Mouse (Mus musculus) cerebellum, postnatal 10 days (tissue): ENCODE data around the gene Fam117a.
"Not testable (repeated sequence)": the region's sequence is repeated elsewhere in the genome, so short reads cannot be mapped to it uniquely, and the experiment has no call there.

Experiments used
- DNase-seq, 2 experiments: peaks; one replicate each; pipeline ENCODE4 v3.0.0; 2021; ENCODE audit warnings: mixed read lengths in 2 of 2

Fam117a gene

GRCm38 (mm10) chr11:95396548-95396947 lies 59.7 kb downstream of the Fam117a start:
- DNase-seq: peak; percentile 81 to 83

DNA sequence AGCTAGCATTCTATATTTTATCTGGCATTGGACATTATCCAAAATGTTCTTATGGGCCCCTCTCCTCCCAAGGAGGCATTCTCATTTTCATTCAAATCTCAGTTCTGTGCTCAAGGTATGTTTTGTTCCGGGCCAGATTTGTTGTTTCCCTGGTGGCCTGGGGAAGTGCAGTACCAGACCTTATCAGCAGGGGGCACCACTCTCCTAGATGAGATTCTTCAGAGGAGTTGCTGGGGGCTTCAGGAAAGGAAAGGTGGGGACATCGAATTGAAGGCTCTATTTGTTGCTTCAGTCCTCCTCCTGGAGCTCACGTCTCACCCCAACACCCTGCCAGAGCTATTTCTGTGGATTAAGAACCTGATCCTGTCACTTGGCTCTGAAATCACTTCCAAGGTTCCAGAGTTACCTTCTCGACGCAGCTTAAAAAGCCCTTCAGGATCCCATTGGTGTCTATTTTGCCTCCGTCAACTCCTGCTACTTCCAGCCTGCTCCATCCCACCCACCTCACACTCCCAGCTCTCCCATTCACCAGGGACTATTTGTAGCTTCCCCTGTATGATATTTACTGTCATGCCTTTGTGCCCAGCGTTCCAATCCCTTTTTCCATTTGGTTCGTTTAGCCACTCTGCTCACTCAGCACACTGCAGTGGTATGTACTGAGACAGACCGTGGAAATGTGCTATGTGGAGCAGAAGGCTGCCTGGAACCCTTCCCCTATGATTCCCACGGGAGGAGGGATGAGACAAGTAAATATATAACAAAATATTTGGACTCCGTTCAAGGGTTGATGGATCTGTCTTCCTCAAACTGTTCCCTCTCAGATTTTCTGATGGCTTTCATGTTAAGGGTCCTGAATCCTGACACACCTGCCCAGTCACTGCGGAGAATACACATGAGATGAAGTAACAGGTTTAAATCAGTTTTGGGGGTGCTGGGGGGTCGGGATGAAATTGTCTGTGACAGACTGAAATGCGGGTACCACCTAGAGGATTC lies 61.3 kb downstream of the Fam117a start:
- DNase-seq: peak; percentile 93 to 97

GRCm38 (mm10) chr11:95399520-95400020 lies 62.8 kb downstream of the Fam117a start:
- peak; percentile 63 to 68 for DNase-seq

- DNase-seq: no peak
These were observed 64.8 kb downstream of the Fam117a start for GRCm38 (mm10) chr11:95401568-95401967.

DNA sequence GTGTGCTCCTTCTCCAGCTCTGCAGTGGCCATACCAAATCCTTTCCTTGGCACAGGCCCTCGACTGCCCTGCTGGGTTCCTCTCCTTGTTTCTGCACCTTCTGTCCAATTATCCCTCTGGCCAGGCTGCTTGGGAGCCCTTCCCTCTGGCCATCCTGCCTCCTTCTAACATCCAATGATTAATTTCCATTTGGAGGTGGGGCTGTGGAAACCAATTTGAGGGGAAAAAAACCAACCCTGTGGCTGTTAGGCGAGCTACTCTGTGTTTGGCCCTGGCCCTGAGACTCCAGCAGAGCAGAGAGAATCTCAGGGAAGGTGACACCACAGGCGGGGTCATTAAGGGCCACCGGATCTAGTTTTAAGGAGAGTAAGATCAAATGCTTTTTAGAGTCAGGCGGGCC lies 65.4 kb downstream of the Fam117a start:
- peak; percentile 93 to 95 for DNase-seq

- no peak for DNase-seq
These were observed 65.9 kb downstream of the Fam117a start for GRCm38 (mm10) chr11:95402658-95403101.

DNA sequence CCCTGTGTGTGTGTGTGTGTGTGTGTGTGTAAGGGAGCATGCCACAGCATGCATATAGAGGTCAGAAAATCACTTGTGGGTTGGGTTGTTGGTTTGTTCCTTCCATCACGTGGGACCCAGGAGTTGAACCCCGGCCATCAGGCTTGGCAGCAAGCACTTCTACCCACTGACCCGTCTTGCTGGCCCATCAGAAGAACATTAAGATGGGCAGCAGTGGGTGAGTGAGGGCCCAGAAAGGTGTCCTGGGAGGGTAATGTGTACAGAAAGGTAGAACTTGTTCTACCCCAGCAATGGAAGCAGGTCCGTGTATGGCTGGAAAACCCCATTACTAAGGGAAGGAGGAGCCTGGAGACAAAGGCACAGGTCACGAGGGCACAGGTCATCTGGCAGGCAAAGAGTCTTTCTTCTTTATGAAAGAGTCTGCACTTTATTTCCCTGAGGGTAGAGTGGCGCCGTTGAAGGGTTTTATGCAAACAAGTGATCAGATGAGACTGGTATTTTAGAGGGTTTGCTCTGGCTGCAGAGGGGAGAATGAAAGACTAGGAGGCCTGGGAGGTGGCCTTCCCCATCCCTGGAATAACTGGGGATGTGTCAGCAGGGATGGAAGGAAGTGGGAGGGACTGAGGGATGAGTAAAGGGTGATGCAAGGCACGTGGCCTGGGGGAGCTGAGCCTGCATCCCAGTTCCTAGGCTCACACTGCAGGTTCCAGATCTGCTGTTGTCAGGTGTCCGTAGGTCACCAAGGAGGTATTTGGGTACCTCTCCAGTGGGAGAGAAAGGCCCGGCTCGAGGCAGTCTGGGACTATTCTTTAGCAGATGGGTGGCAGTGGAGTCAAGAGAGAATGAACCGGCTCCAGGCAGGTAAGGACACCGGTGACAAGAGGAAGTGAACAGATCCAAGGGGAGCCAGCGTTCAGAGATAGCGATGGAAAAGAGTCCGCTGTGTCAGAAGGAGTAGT lies 66.8 kb downstream of the Fam117a start:
- DNase-seq: peak; percentile 70 to 82

- no peak for DNase-seq
These were observed 69.0 kb downstream of the Fam117a start for GRCm38 (mm10) chr11:95405771-95406170.

- DNase-seq: not testable (repeated sequence)
These were observed 69.6 kb downstream of the Fam117a start for GRCm38 (mm10) chr11:95406398-95406797.

DNA sequence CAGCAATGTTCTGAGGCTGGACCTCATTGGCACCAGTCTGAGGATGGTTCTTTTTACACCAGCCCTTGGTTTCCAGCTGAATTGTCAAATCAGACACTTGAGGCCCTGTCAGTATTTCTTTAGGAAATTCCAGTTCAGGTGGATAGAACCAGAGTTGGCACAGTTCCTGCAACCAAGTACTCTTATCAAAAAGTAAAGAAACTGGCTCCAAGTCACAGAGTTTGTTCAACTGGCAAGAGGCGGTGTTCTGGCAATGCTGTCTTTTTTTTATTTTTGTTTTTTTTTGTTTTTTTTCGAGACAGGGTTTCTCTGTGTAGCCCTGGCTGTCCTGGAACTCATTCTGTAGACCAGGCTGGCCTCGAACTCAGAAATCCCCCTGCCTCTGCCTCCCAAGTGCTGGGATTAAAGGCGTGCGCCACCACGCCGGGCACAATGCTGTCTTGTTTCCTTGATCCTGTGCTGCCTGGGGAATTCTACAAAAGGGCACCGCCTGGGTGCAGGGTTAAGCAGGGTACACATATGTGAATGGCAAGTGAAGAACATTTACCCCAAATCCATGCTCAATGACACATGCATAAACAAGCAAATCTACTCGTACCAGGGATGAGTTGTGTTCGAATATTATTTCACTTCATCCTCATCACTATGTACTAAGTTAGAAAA lies 72.8 kb downstream of the Fam117a start:
- DNase-seq: no peak

DNA sequence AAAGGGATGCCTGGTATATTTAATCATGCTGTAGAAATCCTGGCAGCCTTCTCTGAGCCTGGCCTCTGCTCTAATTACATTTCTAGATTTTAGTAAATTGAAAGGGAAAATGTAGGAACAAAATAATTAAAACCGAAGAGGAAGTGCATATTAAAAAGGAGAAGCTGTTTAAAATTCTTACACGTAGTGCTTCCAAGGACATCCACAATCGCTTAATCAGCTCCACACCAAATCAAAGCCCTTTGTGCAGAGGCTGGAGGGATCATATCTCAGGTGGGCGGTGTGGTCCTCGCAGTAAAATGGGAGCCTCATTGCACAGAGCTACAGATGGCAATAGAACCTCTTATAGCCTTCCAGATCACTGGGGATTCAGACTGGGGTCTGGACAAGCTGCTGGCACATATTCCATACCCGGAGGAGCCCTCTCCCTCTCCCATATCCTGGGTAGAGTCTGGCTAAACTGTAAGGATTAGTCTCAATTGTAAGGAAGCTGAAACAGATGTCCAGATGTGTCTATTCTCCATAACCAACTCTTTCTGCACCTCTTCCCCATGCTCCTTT lies 74.7 kb downstream of the Fam117a start:
- DNase-seq: peak; percentile 37 to 53

GRCm38 (mm10) chr11:95412615-95413014 lies 75.8 kb downstream of the Fam117a start:
- peak; percentile 52 to 61 for DNase-seq

GRCm38 (mm10) chr11:95413641-95414535 lies 77.1 kb downstream of the Fam117a start, which contains the start of gene Spop:
Gene Spop, plus strand, starts transcription at chr11:95414080.
- peak; percentile 92 to 94 for DNase-seq

- peak; percentile 98 to 99 for DNase-seq
These were observed 77.8 kb downstream of the Fam117a start for GRCm38 (mm10) chr11:95414536-95415161.

DNA sequence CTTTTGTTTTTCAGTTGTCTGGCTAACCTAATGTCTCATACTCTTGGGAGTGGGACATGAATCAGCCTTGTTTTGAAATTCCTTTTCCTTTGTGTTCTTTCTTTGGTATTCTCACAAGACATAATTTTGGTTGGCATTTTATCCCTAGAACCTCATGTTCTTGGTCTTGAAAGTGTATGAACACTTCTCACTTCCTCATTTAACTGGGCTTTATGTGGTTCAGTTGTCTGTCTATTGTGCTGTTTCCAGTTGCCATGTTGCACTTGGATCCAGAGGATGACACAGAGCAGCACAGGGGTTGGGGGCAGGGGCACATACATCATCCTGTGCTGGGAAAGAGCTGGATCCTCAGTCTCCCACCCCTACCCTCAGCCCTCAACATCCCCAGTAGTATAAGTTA lies 79.1 kb downstream of the Fam117a start:
- DNase-seq: no peak

- DNase-seq: no peak
These were observed 80.5 kb downstream of the Fam117a start for GRCm38 (mm10) chr11:95417341-95417740.

- no peak for DNase-seq
These were observed 84.1 kb downstream of the Fam117a start for GRCm38 (mm10) chr11:95420880-95421435.

GRCm38 (mm10) chr11:95423505-95423904 lies 86.7 kb downstream of the Fam117a start:
- peak; percentile 30 to 36 for DNase-seq

GRCm38 (mm10) chr11:95431344-95431743 lies 94.5 kb downstream of the Fam117a start:
- no peak for DNase-seq
